Mouse (Mus musculus) retina, embryonic 14.5 days (tissue): ENCODE results near the gene Plce1.

Experiments
- DNase-seq: peaks from one replicate; pipeline ENCODE4 v3.0.0-alpha.2; 2015; ENCODE audit warnings: low spot score

Plce1 gene

GRCm38 (mm10) chr19:38480731-38481621 lies at the start of gene Plce1:
Gene Plce1 (plus strand): TSS chr19:38481109.
- peak; percentile 67 for DNase-seq

- DNase-seq, result no peak
Measured at GRCm38 (mm10) chr19:38431326-38431725, 49.6 kb upstream of the Plce1 start.

- no peak for DNase-seq
Measured at GRCm38 (mm10) chr19:38432021-38432420, 48.9 kb upstream of the Plce1 start.

DNA sequence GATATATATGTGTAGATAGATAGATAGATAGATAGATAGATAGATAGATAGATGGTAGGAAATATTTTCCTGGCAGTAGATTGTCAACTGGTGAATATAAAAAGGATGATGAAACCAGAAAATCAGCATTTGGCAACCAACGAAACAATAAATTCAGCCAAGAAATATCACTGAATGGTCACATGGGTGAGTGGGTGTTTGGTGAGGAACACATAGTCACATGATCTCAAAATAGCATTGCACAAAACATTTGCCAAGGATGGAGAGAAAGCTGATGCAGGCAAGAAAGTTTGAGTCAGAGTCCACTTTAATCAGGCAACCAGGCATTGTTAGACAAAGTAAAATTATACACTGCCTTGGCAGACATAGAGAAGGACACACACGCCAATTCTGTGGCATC lies 47.5 kb upstream of the Plce1 start:
- DNase-seq, result no peak

DNA sequence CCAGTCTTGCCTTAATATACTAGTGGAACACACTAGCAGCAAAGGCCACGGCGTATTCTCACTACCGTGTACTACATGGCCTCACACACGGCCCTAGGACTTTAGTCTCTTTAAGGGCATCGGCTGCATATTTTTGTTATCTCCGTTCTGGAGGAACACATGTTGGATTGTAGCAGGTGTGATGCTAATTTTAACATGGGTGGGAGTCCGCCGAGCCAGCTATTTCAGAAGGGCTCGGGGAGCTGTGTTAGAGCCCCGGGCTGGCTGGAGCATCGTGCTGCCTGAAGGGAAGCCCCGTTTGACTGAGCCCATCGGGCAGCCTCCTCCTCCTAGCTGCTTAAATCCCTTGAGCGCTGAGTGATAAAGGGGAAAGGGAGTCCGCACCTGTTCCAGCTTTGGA lies 45.7 kb upstream of the Plce1 start:
- DNase-seq, result no peak

DNA sequence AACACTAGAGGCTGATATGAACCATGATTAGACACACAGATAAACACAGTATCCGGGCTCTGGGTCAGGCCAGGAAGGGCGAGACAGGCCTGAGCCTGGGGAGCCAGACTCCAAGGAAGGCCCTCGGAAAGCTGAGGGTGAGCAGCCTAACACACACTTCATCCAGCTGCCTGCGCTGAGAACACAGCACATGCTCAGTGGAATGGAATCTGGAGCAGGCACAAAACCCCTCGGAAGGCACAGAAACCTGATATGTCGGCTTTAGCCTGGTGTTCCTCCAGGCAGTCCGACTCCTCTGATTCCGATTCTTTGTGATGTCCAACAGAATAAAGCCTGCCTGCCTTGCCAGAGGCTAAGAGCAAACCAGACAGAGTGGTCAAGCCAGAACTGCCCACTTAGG lies 39.0 kb upstream of the Plce1 start:
- no peak for DNase-seq

DNA sequence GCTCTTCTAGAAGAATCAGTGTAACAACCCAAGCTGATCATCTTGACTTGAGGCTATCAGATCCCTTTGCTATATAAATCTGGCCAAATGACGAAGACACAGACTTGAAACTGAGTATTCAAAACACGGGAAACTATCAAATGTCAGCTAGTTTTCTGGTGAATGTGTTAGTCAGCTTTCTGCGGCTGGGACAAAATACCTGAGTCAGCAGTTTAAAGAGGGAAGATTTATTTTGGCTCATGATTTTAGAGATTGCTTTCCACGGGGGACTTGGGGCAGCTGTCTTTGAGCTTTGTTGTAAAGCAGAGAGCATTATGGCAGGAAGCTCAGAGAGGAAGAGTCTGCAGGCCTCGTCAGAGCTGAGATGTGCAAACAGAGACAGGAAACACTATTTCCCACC lies 35.2 kb upstream of the Plce1 start:
- no peak for DNase-seq

GRCm38 (mm10) chr19:38455228-38455627 lies 25.7 kb upstream of the Plce1 start:
- no peak for DNase-seq

GRCm38 (mm10) chr19:38458996-38459395 lies 21.9 kb upstream of the Plce1 start:
- no peak for DNase-seq

GRCm38 (mm10) chr19:38460696-38461095 lies 20.2 kb upstream of the Plce1 start:
- DNase-seq, result no peak

DNA sequence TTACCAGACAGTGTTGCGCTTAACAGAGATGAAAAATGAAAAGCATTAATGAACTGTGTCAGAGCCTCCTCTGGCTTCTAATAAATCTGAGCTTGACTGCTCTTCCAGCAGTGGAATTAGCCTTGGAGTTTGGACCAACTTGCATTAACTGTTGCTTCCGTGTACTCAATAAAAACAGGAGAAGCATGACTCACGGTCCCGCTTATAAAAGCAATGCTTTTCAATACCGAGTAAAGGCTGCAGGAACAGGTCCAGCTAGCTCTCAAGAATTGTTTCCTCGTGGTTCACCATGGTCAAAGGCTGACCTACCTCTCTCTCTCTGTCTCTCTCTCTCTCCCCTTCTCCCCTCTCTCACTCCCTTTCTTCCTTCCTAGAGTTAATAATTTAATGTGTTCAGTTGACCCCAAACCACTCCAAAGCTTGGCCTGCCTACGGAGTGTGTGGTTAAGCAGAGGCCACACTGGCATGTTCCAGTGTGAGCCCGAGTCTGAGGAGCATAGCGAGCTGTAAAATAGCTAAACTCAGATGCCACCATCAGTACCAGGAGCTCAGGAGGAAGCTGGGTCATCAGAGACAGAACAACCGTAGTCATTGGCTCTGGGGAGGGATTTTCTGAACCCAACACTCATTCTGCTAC lies 10.5 kb upstream of the Plce1 start:
- DNase-seq, result no peak

DNA sequence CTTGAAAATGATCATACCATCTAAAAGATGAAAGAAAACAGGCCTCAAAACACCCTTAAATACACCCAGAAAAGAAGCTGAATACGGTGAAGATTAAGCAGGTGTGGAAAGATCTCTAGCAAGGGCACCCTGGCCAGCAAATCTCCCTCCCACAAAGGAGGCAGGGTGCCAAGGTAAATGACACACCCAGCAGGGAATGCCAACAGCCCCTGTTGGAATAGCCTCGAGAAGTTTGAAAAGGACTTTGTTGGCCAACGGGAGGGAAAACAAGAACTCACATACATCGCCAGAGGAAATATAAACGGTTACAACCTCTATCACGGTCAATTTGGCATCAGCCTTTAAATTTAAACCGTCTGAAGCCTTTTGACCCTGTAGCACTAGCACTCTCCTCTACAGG lies 5.5 kb upstream of the Plce1 start:
- no peak for DNase-seq

DNA sequence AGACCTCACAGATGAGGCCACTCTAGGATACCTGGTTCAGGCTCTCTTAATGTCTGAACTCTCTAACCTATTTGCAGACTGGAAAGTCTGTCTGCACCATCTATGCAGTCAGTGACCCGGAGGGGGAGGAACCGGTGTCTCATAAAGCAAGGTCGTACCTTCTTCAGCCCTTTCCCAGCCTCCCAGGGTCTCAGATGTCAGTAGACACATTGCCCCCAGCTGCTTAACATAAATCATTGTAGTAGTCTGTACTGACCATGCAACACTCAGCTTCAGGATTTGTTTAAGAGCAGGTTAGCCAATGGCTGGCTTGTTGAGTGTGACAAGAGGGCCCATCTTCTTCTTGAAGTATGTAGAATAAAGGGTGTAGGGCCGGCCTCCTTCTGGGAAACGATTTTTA lies 2.6 kb upstream of the Plce1 start:
- DNase-seq, result no peak

DNA sequence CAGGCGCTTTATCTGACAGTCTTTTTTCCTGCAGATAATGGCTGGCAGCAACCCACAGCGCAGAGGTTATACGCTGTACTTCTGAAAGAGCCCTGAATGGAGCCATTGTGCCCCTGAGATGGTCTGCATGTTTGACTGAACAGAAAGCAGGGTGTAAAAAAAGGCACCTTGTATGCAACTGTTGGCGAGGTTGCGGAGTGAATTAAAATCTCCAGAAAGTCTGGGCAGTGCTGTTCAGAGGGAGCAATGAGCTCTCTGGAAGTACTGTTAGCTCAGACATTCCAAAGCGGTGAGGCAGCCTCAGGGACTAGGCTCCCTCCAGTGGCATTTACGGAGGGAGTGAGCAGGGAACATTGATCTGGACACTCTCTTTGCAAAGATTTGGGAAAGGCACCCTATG lies 2.0 kb upstream of the Plce1 start:
- DNase-seq, result peak; percentile 54

DNA sequence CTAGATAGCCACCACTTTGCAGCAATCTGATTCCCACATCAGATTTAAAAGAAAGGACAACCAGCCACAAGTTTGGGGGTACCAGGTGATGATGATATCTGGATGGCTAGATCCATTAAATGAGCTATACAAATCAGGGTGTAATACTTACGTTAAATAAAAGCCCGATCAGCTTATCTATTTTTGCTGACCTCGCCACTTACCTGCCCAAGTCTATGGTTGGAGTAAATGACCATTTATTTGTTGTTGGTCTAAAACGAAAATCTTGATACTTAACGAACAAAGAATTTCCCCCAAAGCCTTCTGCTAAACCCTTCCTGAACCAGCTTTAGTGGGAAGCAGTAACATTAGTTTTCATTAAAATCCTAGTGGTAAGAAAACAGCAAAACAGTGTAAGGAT lies 1.4 kb upstream of the Plce1 start:
- DNase-seq, result no peak

GRCm38 (mm10) chr19:38480156-38480720 lies 671 bp upstream of the Plce1 start:
- no peak for DNase-seq

DNA sequence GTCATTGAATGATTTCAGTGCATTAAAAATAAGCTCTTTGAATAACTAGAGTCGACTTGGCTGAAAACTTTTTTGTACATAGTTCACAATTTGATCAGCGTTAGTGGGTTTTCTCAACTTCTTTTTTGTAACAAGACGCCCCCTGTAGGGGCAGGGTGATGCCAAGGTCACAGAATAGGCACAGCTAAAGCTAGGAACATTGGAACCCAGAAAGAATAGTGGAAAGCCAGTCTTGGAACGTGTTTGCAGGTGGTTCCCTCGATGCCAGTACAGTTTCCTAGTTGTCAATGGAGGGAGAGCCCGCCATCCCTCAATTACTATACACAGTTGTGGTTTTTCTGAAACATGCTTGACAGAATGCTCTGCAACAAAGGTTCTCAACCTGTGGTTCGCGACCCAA lies 997 bp downstream of the Plce1 start:
- peak; percentile 41 for DNase-seq

GRCm38 (mm10) chr19:38482406-38483181 lies 1.7 kb downstream of the Plce1 start:
- no peak for DNase-seq

GRCm38 (mm10) chr19:38485779-38486555 lies 5.1 kb downstream of the Plce1 start:
- no peak for DNase-seq

- DNase-seq, result no peak
Measured at GRCm38 (mm10) chr19:38487501-38487900, 6.6 kb downstream of the Plce1 start.

- DNase-seq, result peak; percentile 38
Measured at GRCm38 (mm10) chr19:38488103-38488912, 7.4 kb downstream of the Plce1 start.
